Mouse (Mus musculus) CH12.LX (cell line): ENCODE results near the gene Tbx1.

Experiments used
- CHD1 ChIP-seq: IDR thresholded peaks from 2 replicates; pipeline ENCODE4 v1.6.1; 2012; ENCODE audit warnings: low read depth, low read length, improper control_type of control experiment, inconsistent platforms
- CTCF ChIP-seq, 2 experiments: IDR thresholded peaks in 1 of 2; conservative IDR thresholded peaks in 1 of 2; 2 replicates each; pipeline ENCODE4 v1.5.1; 2011 to 2012; ENCODE audit warnings: low read depth in 2 of 2, low read length in 2 of 2, improper control_type of control experiment in 1 of 2, inconsistent platforms in 1 of 2, mild to moderate bottlenecking in 1 of 2, moderate library complexity in 1 of 2
- EP300 ChIP-seq: IDR thresholded peaks from 2 replicates; pipeline ENCODE4 v1.6.1; 2011; ENCODE audit warnings: low read length, improper control_type of control experiment
- JUN ChIP-seq: IDR thresholded peaks from 2 replicates; pipeline ENCODE4 v1.6.1; 2011; ENCODE audit warnings: low read depth, mild to moderate bottlenecking, low read length, improper control_type of control experiment, moderate library complexity; ENCODE audit not compliant: insufficient read depth
- MXI1 ChIP-seq: IDR thresholded peaks from 2 replicates; pipeline ENCODE4 v1.6.1; 2011; ENCODE audit warnings: mild to moderate bottlenecking, low read depth, low read length, improper control_type of control experiment
- POLR2A ChIP-seq: IDR thresholded peaks from 2 replicates; pipeline ENCODE4 v1.6.1; 2011; ENCODE audit warnings: low read depth, mild to moderate bottlenecking, improper control_type of control experiment, low read length
- TCF12 ChIP-seq: IDR thresholded peaks from 2 replicates; pipeline ENCODE4 v1.6.1; 2014; ENCODE audit warnings: low read depth, mild to moderate bottlenecking, inconsistent platforms, low read length, improper control_type of control experiment
- ZNF384 ChIP-seq: IDR thresholded peaks from 2 replicates; pipeline ENCODE4 v1.6.1; 2012; ENCODE audit warnings: low read depth, low read length, improper control_type of control experiment, inconsistent platforms

GRCm38 (mm10) chr16:18537407-18537990 is 53.0 kb downstream of the Tbx1 start:
- no peak for TF ChIP-seq CTCF (conservative IDR thresholded peaks at IDR 0.05 in 1 of 2, IDR thresholded peaks at IDR 0.05 in 1 of 2; ENCODE audit: low read depth in 2 of 2, low read length in 2 of 2)
- TF ChIP-seq EP300 = no peak
- TF ChIP-seq ZNF384 = no peak
- no peak for TF ChIP-seq POLR2A
- TF ChIP-seq JUN = no peak
- no peak for TF ChIP-seq CHD1
- TF ChIP-seq MXI1 = no peak
- no peak for TF ChIP-seq TCF12
